Mouse (Mus musculus) thymus, postnatal 14 days (tissue): ENCODE data around the gene AC124502.3.
A peak's percentile ranks its signal among the peaks of the same experiment; 100 is the strongest.

Experiments used
- DNase-seq: peaks from one replicate; pipeline ENCODE4 v3.0.0; 2021

AC124502.3 gene

GRCm38 (mm10) chr19:5036577-5036976 lies 2.1 kb upstream of the AC124502.3 start:
- no peak for DNase-seq

GRCm38 (mm10) chr19:5037678-5038571 lies 766 bp upstream of the AC124502.3 start:
- DNase-seq: peak; percentile 61

- peak; percentile 19 for DNase-seq
Measured at GRCm38 (mm10) chr19:5039301-5040114, 817 bp downstream of the AC124502.3 start.

DNA sequence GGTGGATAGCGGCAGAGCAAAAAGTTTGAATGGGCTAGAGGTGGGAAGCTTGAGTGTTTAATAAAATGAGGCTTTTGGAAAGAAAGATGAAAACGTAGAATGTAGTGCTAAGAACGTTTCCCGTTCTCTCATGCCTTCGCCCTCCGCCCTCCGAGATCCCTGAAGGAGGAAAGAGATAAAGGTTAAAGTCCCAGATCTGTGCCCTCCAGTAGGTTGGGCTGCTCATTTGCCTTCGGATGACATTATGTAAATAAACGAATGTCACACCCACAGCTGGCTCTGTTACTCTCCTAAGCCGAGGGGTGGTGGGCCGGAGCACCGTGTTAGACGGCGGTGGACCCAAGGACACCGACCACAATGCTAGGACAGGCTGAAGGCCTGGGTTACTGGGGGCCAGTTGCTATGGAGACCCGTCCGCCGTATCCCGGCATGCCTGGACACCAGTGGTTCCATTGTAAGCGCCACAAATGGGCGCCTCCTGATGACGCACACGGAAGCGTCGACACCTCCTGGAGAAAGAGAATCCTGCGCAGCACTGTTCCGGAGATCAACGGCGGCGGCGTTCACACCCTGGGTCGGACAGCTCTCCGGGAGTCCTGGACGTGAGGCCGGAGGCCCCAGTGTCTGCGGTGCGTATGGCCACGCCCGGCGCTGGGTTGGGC lies 2.3 kb downstream of the AC124502.3 start, which contains the start of gene Brms1:
Gene Brms1, plus strand, starts transcription at position 493 of the 662 bp plus-strand sequence.
- DNase-seq: peak; percentile 87

DNA sequence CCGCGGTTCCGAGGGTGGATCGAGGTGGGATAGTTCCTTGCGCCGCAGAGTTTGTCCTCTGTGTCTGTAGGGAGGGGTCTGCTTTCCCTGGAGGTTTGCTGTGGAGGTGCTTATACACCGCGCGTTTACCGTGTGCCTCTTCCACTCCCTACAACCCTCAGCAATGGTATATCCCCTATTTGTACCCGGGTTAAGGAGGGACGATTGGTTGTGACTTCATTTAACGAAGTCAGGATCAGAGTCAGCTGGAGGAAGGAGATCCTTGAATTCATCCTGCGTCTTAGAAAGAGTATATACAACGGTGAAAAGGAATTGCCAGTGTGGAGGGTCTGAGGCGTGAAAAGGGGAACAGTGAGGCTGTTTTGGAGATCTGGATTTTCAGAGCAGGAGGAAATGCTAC lies 2.9 kb downstream of the AC124502.3 start:
- no peak for DNase-seq

- no peak for DNase-seq
Measured at GRCm38 (mm10) chr19:5045531-5045930, 6.8 kb downstream of the AC124502.3 start.

GRCm38 (mm10) chr19:5048138-5049056 lies 9.7 kb downstream of the AC124502.3 start:
- DNase-seq: no peak

- no peak for DNase-seq
Measured at GRCm38 (mm10) chr19:5049325-5049724, 10.6 kb downstream of the AC124502.3 start.

- DNase-seq: no peak
Measured at GRCm38 (mm10) chr19:5050047-5050905, 11.6 kb downstream of the AC124502.3 start, which contains the start of gene Rin1. Rin1 (plus strand) TSS chr19:5050481.

GRCm38 (mm10) chr19:5051031-5051430 lies 12.3 kb downstream of the AC124502.3 start:
- no peak for DNase-seq

DNA sequence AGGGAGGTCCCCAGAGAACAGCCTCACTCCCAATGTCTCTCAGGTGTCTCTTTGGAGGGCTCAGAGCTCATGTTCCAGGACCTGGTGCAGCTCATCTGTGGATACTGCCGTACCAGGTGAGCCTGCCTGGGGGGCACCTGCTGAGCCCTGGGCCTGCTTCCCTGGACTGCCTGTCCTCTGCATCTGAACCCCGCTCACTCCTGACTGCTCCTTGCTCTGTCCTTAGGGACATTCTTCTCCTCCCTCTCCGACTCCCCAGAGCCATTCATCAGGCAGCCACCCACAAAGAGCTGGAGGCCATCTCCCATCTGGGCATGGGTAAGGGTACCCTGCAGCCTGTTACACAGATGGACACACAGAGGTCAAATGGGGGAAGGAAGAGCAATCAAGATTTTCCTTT lies 12.8 kb downstream of the AC124502.3 start:
- DNase-seq: no peak

GRCm38 (mm10) chr19:5052166-5052822 lies 13.6 kb downstream of the AC124502.3 start:
- no peak for DNase-seq

DNA sequence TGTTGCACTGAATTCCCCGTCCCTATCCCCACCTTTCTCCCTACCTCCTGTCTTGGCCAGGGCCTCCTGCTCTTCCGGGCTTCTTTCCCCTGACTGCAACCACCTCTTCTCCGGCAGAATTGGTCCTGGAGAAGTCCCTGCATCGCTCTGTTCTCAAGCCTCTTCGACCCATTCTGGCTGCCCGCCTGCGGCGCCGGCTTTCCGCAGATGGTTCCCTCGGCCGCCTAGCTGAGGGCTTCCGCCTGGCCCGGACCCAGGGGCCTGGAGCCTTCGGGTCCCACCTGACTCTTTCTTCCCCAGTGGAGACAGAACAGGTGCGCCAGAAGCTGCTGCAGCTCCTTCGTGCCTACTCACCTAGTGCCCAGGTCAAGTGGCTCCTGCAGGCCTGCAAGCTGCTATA lies 14.2 kb downstream of the AC124502.3 start:
- DNase-seq: no peak

GRCm38 (mm10) chr19:5053909-5054308 lies 15.2 kb downstream of the AC124502.3 start:
- DNase-seq: peak; percentile 62

DNA sequence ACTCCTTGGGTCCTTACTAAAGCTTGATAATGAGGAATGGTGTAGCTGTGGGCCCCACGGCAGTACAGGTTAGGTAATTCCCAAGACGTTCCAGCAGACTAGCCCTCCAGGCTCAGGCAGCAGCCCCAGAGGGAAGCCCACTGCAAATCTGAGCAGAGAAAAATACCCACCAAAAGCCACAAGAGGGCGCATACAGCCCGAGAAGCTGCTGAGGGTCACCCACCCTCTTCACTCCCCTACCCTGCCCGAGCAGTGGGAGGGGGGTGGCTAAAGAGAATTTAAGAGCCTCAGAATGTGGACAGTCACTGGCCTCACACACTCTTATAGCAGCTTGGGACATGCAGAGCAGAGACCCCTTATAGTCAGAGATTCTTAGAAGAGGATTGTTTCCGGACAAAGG lies 17.6 kb downstream of the AC124502.3 start:
- DNase-seq: peak; percentile 52

- DNase-seq: no peak
Measured at GRCm38 (mm10) chr19:5057876-5058775, 19.4 kb downstream of the AC124502.3 start.

DNA sequence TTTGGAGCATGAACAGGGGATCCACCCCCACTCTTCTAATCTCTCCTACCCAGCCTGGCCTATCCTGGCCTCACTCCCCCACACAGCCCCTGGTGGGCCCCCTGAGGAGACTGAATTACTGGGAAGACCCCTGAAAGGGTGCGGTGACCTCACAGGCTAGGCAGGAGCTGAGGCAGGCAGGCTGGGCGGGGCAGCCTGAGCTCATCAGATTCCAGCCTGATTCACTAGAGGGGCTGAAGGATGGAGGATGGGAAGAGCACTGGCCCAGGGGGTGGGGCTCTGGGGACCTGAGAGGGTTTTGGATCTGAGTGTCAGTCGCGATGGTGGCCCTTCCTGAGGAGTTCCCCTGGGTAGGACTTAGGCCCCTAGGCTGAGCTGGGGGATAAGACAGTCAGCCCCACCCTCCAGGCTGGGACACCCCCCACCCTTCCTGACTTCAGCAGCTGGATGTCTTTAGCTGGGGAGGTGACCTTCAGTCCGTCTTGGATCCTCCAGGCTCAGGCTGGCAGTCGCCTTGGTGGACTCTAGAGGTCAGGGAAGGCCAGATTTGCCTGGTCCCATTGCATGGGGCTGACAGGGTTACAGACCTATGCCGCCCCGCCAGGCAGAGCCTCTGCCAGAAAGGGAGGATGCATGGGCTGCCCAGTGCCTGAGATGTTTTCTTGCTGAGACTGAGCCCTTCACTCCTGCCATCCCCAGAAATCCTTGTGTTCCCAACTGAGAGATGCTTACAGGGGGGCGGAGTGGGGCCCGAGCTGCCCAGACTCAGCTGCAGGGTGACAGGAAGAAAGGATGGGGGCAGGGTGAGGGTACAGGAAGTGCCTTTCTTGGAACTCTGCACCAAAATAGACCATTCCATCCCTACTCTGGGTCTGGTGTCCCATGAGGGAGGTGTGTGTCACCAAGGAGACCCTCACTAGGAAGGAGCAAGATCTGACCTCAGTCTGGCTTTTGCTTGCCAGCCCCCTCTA lies 20.4 kb downstream of the AC124502.3 start:
- DNase-seq: no peak
